Mouse (Mus musculus) large intestine, adult 2 months (tissue): ENCODE data around the gene Adm. TPM values are rescaled to one million over a fixed set of nuclear protein-coding genes. Genes with fewer than 3 reads are reported as not detected.

Experiments used
- DNase-seq: peaks from one replicate; pipeline ENCODE4 v3.0.0-alpha.2; 2012; ENCODE audit warnings: low read depth, low spot score
- WGBS: fragments of 180-500 bp; shearing (Covaris S2); methylation state at CpG from one replicate; pipeline ENCODE4 v1.1.7; 2018; 5-methylcytosine and 5-hydroxymethylcytosine counted together
- polyA plus RNA-seq: library from polyadenylated mRNA; depleted of rRNA; stranded (reverse); fragments of >200 nt; gene quantifications from 2 replicates; pipeline ENCODE4 v1.2.3, GENCODE M21; 2012; rRNA removed

The Adm gene
- polyA plus RNA-seq, 1 experiment = 5.8 TPM

GRCm38 (mm10) chr7:110650491-110650890 is 23.0 kb downstream of the Adm start:
- DNase-seq = no peak
- WGBS = 48% methylated on average over 4 of the region's 4 CpGs

GRCm38 (mm10) chr7:110651091-110651490 is 23.6 kb downstream of the Adm start:
- DNase-seq = no peak
- 30% methylated on average over 6 of the region's 6 CpGs for WGBS

- no peak for DNase-seq
- 73% methylated on average over 3 of the region's 3 CpGs for WGBS
Observed at GRCm38 (mm10) chr7:110655230-110655629, 27.8 kb downstream of the Adm start.

GRCm38 (mm10) chr7:110655966-110656365 is 28.5 kb downstream of the Adm start:
- no peak for DNase-seq
- WGBS = 33% methylated on average over 6 of the region's 6 CpGs

GRCm38 (mm10) chr7:110658378-110658928 is 31.0 kb downstream of the Adm start:
- DNase-seq = no peak
- 26% methylated on average over 3 of the region's 3 CpGs for WGBS

- WGBS = 42% methylated on average over 5 of the region's 5 CpGs
- DNase-seq = no peak
Observed at GRCm38 (mm10) chr7:110666537-110666936, 39.1 kb downstream of the Adm start.

- 18% methylated on average over 6 of the region's 6 CpGs for WGBS
- DNase-seq = no peak
Observed at GRCm38 (mm10) chr7:110668247-110668646, 40.8 kb downstream of the Adm start.

- no peak for DNase-seq
- 13% methylated on average over 5 of the region's 5 CpGs for WGBS
Observed at GRCm38 (mm10) chr7:110668756-110669155, 41.3 kb downstream of the Adm start.

GRCm38 (mm10) chr7:110671121-110671680 is 43.7 kb downstream of the Adm start:
- WGBS = 62% methylated on average over 6 of the region's 6 CpGs

More at GRCm38 (mm10) chr7:110671121-110671680, 43.7 kb downstream of the Adm start:
- no peak for DNase-seq

Other genes with a start within 250 kb of the Adm start
- gene Sbf2, start 12.7 kb upstream of the Adm start, polyA plus RNA-seq = 10.4 and 21.2 TPM in 2 replicates
- gene Ampd3, start 140.5 kb downstream of the Adm start, polyA plus RNA-seq = 12.7 and 12.9 TPM in 2 replicates
- gene Rnf141, start 216.8 kb downstream of the Adm start, polyA plus RNA-seq = 19.1 and 30.9 TPM in 2 replicates
- 11.1 and 17.2 TPM in 2 replicates for gene Lyve1, start 235.6 kb downstream of the Adm start, polyA plus RNA-seq